Mouse (Mus musculus) stomach, postnatal 0 days (tissue): ENCODE measurements around the gene Tmbim1.

ENCODE experiments used
- CTCF ChIP-seq: IDR thresholded peaks from 2 replicates; pipeline ENCODE4 v1.5.1; 2016; ENCODE audit warnings: antibody characterized with exemption, low read depth, mild to moderate bottlenecking, moderate library complexity
- EP300 ChIP-seq: optimal IDR thresholded peaks from 2 replicates; pipeline ENCODE3; 2016; ENCODE audit warnings: antibody characterized with exemption

- TF ChIP-seq CTCF: no peak
- TF ChIP-seq EP300: no peak
Observed at GRCm38 (mm10) chr1:74302229-74302628, 3.2 kb downstream of the Tmbim1 start.
